Mouse (Mus musculus) ES-E14 (cell line): ENCODE results near the gene Copa. TPM values are rescaled to one million over a fixed set of nuclear protein-coding genes. Genes with fewer than 3 reads are reported as not detected.

Source experiments
- DNase-seq: peaks from one replicate; pipeline ENCODE4 v3.0.0-alpha.2; 2013; ENCODE audit warnings: low read depth, low spot score
- H3K27ac ChIP-seq: 2 replicates; pipeline ENCODE4 v1.5.1; 2012; ENCODE audit warnings: low read depth, mild to moderate bottlenecking, low read length, moderate library complexity, mixed read lengths; ENCODE audit not compliant: poor library complexity, insufficient read depth, severe bottlenecking
- H3K36me3 ChIP-seq: 2 replicates; pipeline ENCODE4 v1.6.1; 2012; ENCODE audit warnings: mild to moderate bottlenecking, low read length, moderate library complexity, mixed read lengths; ENCODE audit not compliant: control insufficient read depth, poor library complexity, insufficient read depth, severe bottlenecking
- H3K4me1 ChIP-seq, 2 experiments: fragments of 150-350 bp in 1 of 2; sonication (generic) in 1 of 2; 2 replicates each; pipeline ENCODE4 v1.6.1; 2012; ENCODE audit warnings: low read length in 2 of 2, mild to moderate bottlenecking in 1 of 2, mixed read lengths in 1 of 2; ENCODE audit not compliant: control insufficient read depth in 2 of 2, insufficient read depth in 2 of 2, poor library complexity in 1 of 2
- H3K4me3 ChIP-seq, 2 experiments: fragments of 150-350 bp in 1 of 2; sonication (generic) in 1 of 2; 2 replicates each; pipeline ENCODE4 v1.5.1; 2012; ENCODE audit warnings: low read length in 2 of 2, low read depth in 1 of 2, mild to moderate bottlenecking in 1 of 2, mixed read lengths in 1 of 2; ENCODE audit not compliant: insufficient read depth in 1 of 2, poor library complexity in 1 of 2, severe bottlenecking in 1 of 2
- H3K9ac ChIP-seq: 2 replicates; pipeline ENCODE4 v1.6.1; 2012; ENCODE audit warnings: low read depth, mild to moderate bottlenecking, low read length, mixed read lengths; ENCODE audit not compliant: poor library complexity, insufficient read depth, severe bottlenecking
- H3K9me3 ChIP-seq: fragments of 150-350 bp; sonication (generic); 2 replicates; pipeline ENCODE4 v1.6.1; 2012; ENCODE audit warnings: low read depth, mild to moderate bottlenecking, low read length; ENCODE audit not compliant: control insufficient read depth, insufficient read depth
- CHD2 ChIP-seq: IDR thresholded peaks from 2 replicates; pipeline ENCODE4 v1.6.1; 2014; ENCODE audit warnings: mild to moderate bottlenecking, low read depth, low read length, inconsistent platforms
- HCFC1 ChIP-seq: IDR thresholded peaks from 2 replicates; pipeline ENCODE4 v1.6.1; 2012; ENCODE audit warnings: low read length, inconsistent platforms, borderline replicate concordance; ENCODE audit not compliant: insufficient read depth
- MAFK ChIP-seq: IDR thresholded peaks from 2 replicates; pipeline ENCODE4 v1.6.1; 2014; ENCODE audit warnings: mild to moderate bottlenecking, low read depth, low read length, inconsistent platforms; ENCODE audit not compliant: insufficient read depth
- ZC3H11A ChIP-seq: IDR thresholded peaks from 2 replicates; pipeline ENCODE4 v1.6.1; 2012; ENCODE audit warnings: low read depth, mild to moderate bottlenecking, inconsistent platforms, low read length, borderline replicate concordance
- ZNF384 ChIP-seq: IDR thresholded peaks from 2 replicates; pipeline ENCODE4 v1.6.1; 2012; ENCODE audit warnings: low read depth, low read length, inconsistent platforms
- in situ Hi-C, 2 experiments: fragments of 600-800 bp; cut with MboI; formaldehyde crosslinking; loops; one replicate each; pipeline ENCODE4 v1.15.1; 2025; ENCODE audit warnings: low sequenced_read_pairs in 2 of 2, inconsistent platforms in 1 of 2; ENCODE audit not compliant: unreplicated experiment in 2 of 2
- total RNA-seq: library from RNA; depleted of rRNA; stranded (reverse); fragments of 300-350 nt; gene quantifications from 2 replicates; pipeline ENCODE4 v1.2.3, GENCODE M21; 2012

The Copa gene
- total RNA-seq, 1 experiment = 91.5 TPM

DNA sequence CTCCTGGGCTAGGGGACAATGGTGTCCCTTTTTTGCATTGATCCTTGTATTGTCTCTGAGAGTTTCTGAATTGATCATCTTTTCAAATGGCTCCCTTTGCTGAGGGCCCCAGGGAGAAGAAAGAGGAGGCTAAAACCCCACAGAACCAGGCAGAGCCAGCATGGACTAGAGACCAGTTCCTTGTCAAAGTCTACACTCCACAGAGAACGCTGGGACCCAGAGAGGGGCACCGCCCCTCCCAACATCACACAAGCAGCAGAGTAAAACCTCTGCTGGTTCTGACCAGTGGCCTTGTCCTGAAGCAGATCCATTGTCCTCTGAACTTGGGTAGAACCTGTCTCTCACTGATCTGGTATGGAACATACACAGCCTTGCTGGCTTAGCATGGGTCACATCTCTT, 20.2 kb upstream of the Copa start:
- H3K4me3 ChIP-seq = no peak overlapping the region
- H3K36me3 ChIP-seq = peaks cover 10% of the 10 kb centered on the region; the same call in 1 of the 2 replicates
- no peaks in the 10 kb centered on the region for H3K9me3 ChIP-seq
- H3K4me1 ChIP-seq = peaks cover 0 to 8% of the 10 kb centered on the region in 2 experiments; a peak in 2 of 4 replicates
- DNase-seq = peak; percentile 68
- in situ Hi-C loops = no loop called here
- H3K27ac ChIP-seq = no peak overlapping the region
- TF ChIP-seq ZC3H11A (no peak), ZNF384 (no peak), MAFK (no peak), HCFC1 (no peak), CHD2 (no peak)
- no peak overlapping the region for H3K9ac ChIP-seq

DNA sequence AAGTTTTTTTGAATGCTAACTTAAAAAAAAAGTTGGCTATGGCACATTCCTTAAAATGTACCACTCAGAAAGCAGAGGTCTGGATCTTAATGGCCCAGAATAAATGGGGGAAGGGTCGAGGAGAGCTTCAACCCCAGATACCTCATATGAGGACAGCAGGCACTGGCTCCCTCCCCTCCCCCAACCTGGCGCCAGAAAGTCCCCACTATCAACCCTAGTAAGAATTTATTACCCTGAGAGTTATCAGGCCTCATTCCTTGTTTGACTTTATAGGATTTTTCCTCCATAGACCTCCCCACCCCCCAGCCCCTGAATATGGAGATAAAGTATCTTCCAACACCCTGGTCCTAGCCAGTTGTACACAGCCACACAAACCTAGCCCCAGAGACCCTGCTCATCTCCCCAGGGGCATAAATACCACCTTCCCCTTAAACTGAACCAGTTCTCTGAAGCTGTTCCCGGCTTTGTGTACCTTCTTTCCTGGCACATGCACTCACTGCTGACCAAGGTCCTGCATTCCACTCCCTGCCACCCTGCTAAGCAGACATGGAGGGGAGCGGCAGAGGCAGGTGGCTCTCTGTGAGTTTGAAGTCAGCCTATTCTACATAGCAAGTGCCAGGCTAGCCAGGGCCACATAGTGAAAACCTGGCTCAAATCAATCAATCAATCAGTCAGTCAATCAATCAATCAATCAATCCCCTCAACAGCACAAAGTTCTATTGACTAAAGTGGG, 18.9 kb upstream of the Copa start:
- TF ChIP-seq ZNF384 (no peak), MAFK (no peak), ZC3H11A (no peak), HCFC1 (no peak), CHD2 (no peak)

DNA sequence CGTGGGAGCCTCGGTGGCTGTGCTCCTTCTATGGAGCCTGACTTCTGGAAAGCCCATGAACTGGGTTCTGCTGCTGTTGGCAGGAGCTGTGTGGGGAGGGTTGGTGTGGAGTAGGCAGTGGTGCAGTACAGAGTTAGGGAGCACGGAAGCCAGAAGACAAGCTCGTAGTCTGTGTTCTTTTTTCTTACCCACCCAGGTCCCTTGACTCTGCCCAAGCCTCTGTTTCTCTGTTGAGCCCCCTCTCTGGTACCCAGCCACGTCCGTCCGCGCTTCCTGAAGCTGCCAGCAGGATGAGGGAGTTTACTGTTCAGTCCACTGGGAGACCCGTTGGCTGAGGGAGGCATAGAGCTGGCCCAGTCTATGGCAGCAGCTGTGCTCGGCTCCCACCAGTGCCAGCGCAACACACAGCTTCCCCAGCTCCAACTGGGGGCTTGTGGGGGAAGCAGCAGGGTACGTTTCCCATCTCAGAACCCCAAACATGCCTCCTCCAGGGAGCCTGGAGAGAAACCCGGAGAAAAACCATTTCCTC, 17.7 kb upstream of the Copa start:
- no peak overlapping the region for H3K27ac ChIP-seq
- no peaks in the 10 kb centered on the region for H3K9me3 ChIP-seq
- in situ Hi-C loops = no loop called here
- H3K36me3 ChIP-seq = peaks cover 29% of the 10 kb centered on the region
- TF ChIP-seq CHD2 (no peak), ZNF384 (no peak), ZC3H11A (no peak)
- H3K9ac ChIP-seq = no peak overlapping the region
- no peak for DNase-seq
- H3K4me1 ChIP-seq = peaks cover 0 to 8% of the 10 kb centered on the region in 2 experiments; a peak in 2 of 4 replicates
- no peak overlapping the region for H3K4me3 ChIP-seq

More for the DNA sequence above, 18.9 kb upstream of the Copa start:
- no peak for DNase-seq
- in situ Hi-C loops = no loop called here
- peaks cover 20% of the 10 kb centered on the region for H3K36me3 ChIP-seq
- H3K4me1 ChIP-seq = peaks cover 0 to 8% of the 10 kb centered on the region in 2 experiments; a peak in 2 of 4 replicates
- H3K4me3 ChIP-seq = no peak overlapping the region
- no peak overlapping the region for H3K27ac ChIP-seq
- no peaks in the 10 kb centered on the region for H3K9me3 ChIP-seq
- no peak overlapping the region for H3K9ac ChIP-seq

DNA sequence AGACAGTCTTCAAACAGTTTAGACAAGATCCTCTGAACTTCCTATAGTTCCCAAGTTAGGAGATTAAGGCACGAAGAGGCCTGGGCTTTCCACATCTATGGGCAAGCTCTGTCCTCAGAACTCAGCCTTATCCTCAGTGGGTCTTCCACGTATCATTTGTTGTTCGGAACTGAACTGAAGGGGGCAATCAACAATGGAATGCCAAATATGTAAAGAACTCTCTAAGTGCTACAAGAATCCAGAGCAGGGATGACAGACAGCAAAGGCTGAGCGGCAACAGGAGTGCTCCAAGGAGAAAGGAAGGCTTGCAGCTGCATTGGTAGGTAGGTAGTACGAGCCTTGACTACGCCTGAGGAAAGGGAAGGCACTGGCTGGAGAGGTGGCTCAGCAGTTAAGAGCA, 12.1 kb upstream of the Copa start:
- no peak overlapping the region for H3K27ac ChIP-seq
- H3K9me3 ChIP-seq = no peaks in the 10 kb centered on the region
- H3K4me3 ChIP-seq = no peak overlapping the region
- peaks cover 63% of the 10 kb centered on the region for H3K36me3 ChIP-seq
- H3K4me1 ChIP-seq = no peaks in the 10 kb centered on the region; a peak in 1 of 4 replicates
- H3K9ac ChIP-seq = no peak overlapping the region
- DNase-seq = no peak
- TF ChIP-seq ZC3H11A (no peak), ZNF384 (no peak), MAFK (no peak), HCFC1 (no peak), CHD2 (no peak)
- in situ Hi-C loops = no loop called here

DNA sequence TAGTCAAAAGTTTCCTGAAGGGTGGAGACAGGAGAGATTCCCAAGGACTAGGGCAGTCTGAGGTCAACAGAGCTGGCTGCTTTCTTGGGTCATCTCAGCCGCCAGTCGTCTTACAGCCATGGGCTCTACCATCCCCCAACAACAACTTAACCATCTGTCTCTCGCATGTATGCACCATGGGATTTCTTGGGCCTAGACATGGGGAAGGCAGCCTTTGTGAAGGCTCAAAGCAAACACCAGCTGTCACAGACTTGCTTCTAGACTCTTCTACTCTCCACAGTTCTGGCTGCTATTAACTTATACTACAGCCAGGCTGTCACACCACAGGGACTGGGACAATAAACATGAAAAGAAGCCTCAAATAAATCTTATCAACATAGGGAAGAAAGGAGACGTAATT, 10.8 kb upstream of the Copa start:
- in situ Hi-C loops = no loop called here
- no peak for DNase-seq
- peaks cover 56% of the 10 kb centered on the region for H3K36me3 ChIP-seq
- no peak overlapping the region for H3K27ac ChIP-seq
- H3K4me1 ChIP-seq = no peaks in the 10 kb centered on the region
- no peak overlapping the region for H3K4me3 ChIP-seq
- H3K9me3 ChIP-seq = no peaks in the 10 kb centered on the region
- TF ChIP-seq ZNF384 (no peak), HCFC1 (no peak)
- H3K9ac ChIP-seq = no peak overlapping the region
